Mouse (Mus musculus) heart, embryonic 13.5 days (tissue): Measurements from ENCODE around the gene Cnot1. TPM values are rescaled to one million over a fixed set of nuclear protein-coding genes. Genes with fewer than 3 reads are reported as not detected.
A peak's percentile ranks its signal among the peaks of the same experiment; 100 is the strongest.

Source experiments
- ATAC-seq: fragments of 200-750 bp; cut with Nextera tagmentation; 2 replicates; pipeline ENCODE4 v1.8.0; 2017; ENCODE audit warnings: moderate TSS enrichment; ENCODE audit not compliant: insufficient number of reproducible peaks, low FRiP score, low TSS enrichment; ENCODE audit errors: extremely low read depth
- H3K27ac ChIP-seq: fragments of 300-500 bp; sonication (generic); replicated peaks from 2 replicates; pipeline ENCODE4 v1.5.1; 2015; ENCODE audit warnings: moderate library complexity, mild to moderate bottlenecking, inconsistent platforms
- H3K27me3 ChIP-seq: fragments of 300-500 bp; sonication (generic); replicated peaks from 2 replicates; pipeline ENCODE4 v1.6.1; 2015; ENCODE audit warnings: mild to moderate bottlenecking, inconsistent platforms
- H3K36me3 ChIP-seq: fragments of 300-500 bp; sonication (generic); 2 replicates; pipeline ENCODE4 v1.6.1; 2015; ENCODE audit warnings: mild to moderate bottlenecking, inconsistent platforms
- H3K4me1 ChIP-seq: fragments of 300-500 bp; sonication (generic); 2 replicates; pipeline ENCODE4 v1.6.1; 2015; ENCODE audit warnings: inconsistent platforms
- H3K4me2 ChIP-seq: fragments of 300-500 bp; sonication (generic); 2 replicates; pipeline ENCODE4 v1.6.1; 2015; ENCODE audit warnings: inconsistent platforms, mild to moderate bottlenecking, moderate library complexity
- H3K4me3 ChIP-seq: fragments of 300-500 bp; sonication (generic); 2 replicates; pipeline ENCODE4 v1.5.1; 2015; ENCODE audit warnings: moderate library complexity, mild to moderate bottlenecking, inconsistent platforms
- H3K9ac ChIP-seq: fragments of 300-500 bp; sonication (generic); 2 replicates; pipeline ENCODE4 v1.6.1; 2015; ENCODE audit warnings: inconsistent platforms, mild to moderate bottlenecking, moderate library complexity
- H3K9me3 ChIP-seq: fragments of 300-500 bp; sonication (generic); 2 replicates; pipeline ENCODE4 v1.6.1; 2016; ENCODE audit warnings: inconsistent platforms
- WGBS: fragments of 180-500 bp; shearing (Covaris S2); methylation state at CpG from one replicate; pipeline ENCODE4 v1.1.7; 2015; ENCODE audit warnings: mixed read lengths; 5-methylcytosine and 5-hydroxymethylcytosine counted together
- polyA plus RNA-seq: library from polyadenylated mRNA; unstranded; fragments of >200 nt; fragmentation: Nextera tagmentation; extraction: Ambion mirVana; gene quantifications from 2 replicates; pipeline ENCODE4 v1.2.1, GENCODE M21; 2015

The Cnot1 gene
- polyA plus RNA-seq, 1 experiment from 2014 or later, result 47.4 TPM

- H3K27me3 ChIP-seq, result no peaks in the 10 kb centered on the region
- no peak overlapping the region for H3K4me3 ChIP-seq
- no peak overlapping the region for H3K4me2 ChIP-seq
- no peaks in the 10 kb centered on the region for H3K9me3 ChIP-seq
- H3K9ac ChIP-seq, result no peak overlapping the region
- no peak for ATAC-seq
- 64% methylated on average over 4 of the region's 4 CpGs for WGBS
- H3K4me1 ChIP-seq, result no peaks in the 10 kb centered on the region
- no peak overlapping the region for H3K27ac ChIP-seq
- H3K36me3 ChIP-seq, result peaks cover 97% of the 10 kb centered on the region
These were observed 79.6 kb downstream of the Cnot1 start for GRCm38 (mm10) chr8:95727625-95728024.

GRCm38 (mm10) chr8:95716546-95717335, 90.5 kb downstream of the Cnot1 start:
- Histone ChIP-seq H3K27ac (peak overlapping the region; percentile 73), H3K4me3 (peak overlapping the region; percentile 70), H3K27me3 (no peaks in the 10 kb centered on the region), H3K9me3 (no peaks in the 10 kb centered on the region), H3K4me2 (peak overlapping the region; percentile 88), H3K36me3 (peaks cover 72% of the 10 kb centered on the region), H3K4me1 (peaks cover 19% of the 10 kb centered on the region), H3K9ac (peak overlapping the region; percentile 86)
- WGBS, result 16% methylated on average over 21 of the region's 21 CpGs
- ATAC-seq, result no peak

GRCm38 (mm10) chr8:95715676-95716531, 91.4 kb downstream of the Cnot1 start, which contains the start of gene Setd6:
Gene Setd6 (plus strand): TSS chr8:95715881.
- peak within 1 kb of the TSS; percentile 86 for H3K9ac ChIP-seq
- no peaks in the 10 kb centered on the region for H3K9me3 ChIP-seq
- WGBS, result under 1% methylated on average over 79 of the region's 79 CpGs
- peak within 1 kb of the TSS; percentile 88 for H3K4me2 ChIP-seq
- H3K27me3 ChIP-seq, result no peaks in the 10 kb centered on the region
- peak within 1 kb of the TSS; percentile 70 for H3K4me3 ChIP-seq
- peaks cover 23% of the 10 kb centered on the region for H3K4me1 ChIP-seq
- peak; percentile 54; the same call in 1 of the 2 replicates for ATAC-seq
- peak within 1 kb of the TSS; percentile 73 for H3K27ac ChIP-seq
- peaks cover 72% of the 10 kb centered on the region for H3K36me3 ChIP-seq

- Histone ChIP-seq H3K36me3 (peaks cover 71% of the 10 kb centered on the region), H3K27me3 (no peaks in the 10 kb centered on the region), H3K4me3 (peak overlapping the region; percentile 70), H3K9ac (peak overlapping the region; percentile 86), H3K4me2 (peak overlapping the region; percentile 88), H3K4me1 (peaks cover 30% of the 10 kb centered on the region), H3K9me3 (no peaks in the 10 kb centered on the region), H3K27ac (peak overlapping the region; percentile 73; the same call in 1 of the 2 replicates)
- WGBS, result 70% methylated on average over 6 of the region's 6 CpGs
- ATAC-seq, result no peak
These were observed 92.3 kb downstream of the Cnot1 start for GRCm38 (mm10) chr8:95714837-95715413.

GRCm38 (mm10) chr8:95714367-95714766, 92.9 kb downstream of the Cnot1 start:
- no peak for ATAC-seq
- Histone ChIP-seq H3K4me1 (peaks cover 35% of the 10 kb centered on the region), H3K27me3 (no peaks in the 10 kb centered on the region), H3K27ac (no peak overlapping the region), H3K4me2 (no peak overlapping the region), H3K4me3 (no peak overlapping the region), H3K36me3 (peaks cover 71% of the 10 kb centered on the region), H3K9ac (no peak overlapping the region), H3K9me3 (no peaks in the 10 kb centered on the region)
- WGBS, result 83% methylated on average over 4 of the region's 4 CpGs

GRCm38 (mm10) chr8:95713100-95714010, 93.9 kb downstream of the Cnot1 start:
- Histone ChIP-seq H3K9me3 (no peaks in the 10 kb centered on the region), H3K4me3 (no peak overlapping the region), H3K27me3 (no peaks in the 10 kb centered on the region), H3K27ac (no peak overlapping the region), H3K9ac (no peak overlapping the region), H3K4me1 (peaks cover 35% of the 10 kb centered on the region), H3K4me2 (no peak overlapping the region), H3K36me3 (peaks cover 71% of the 10 kb centered on the region)
- ATAC-seq, result no peak
- WGBS, result 76% methylated on average over 19 of the region's 19 CpGs

- Histone ChIP-seq H3K4me3 (no peak overlapping the region), H3K9ac (no peak overlapping the region), H3K4me1 (peaks cover 35% of the 10 kb centered on the region), H3K4me2 (no peak overlapping the region), H3K27me3 (no peaks in the 10 kb centered on the region), H3K36me3 (peaks cover 71% of the 10 kb centered on the region), H3K27ac (no peak overlapping the region), H3K9me3 (no peaks in the 10 kb centered on the region)
- WGBS, result 82% methylated on average over 9 of the region's 9 CpGs
- ATAC-seq, result no peak
These were observed 94.9 kb downstream of the Cnot1 start for GRCm38 (mm10) chr8:95712395-95712794.

- H3K27ac ChIP-seq, result peak overlapping the region; percentile 41
- H3K27me3 ChIP-seq, result no peaks in the 10 kb centered on the region
- peaks cover 79% of the 10 kb centered on the region for H3K36me3 ChIP-seq
- 58% methylated on average over 3 of the region's 3 CpGs for WGBS
- no peaks in the 10 kb centered on the region for H3K9me3 ChIP-seq
- ATAC-seq, result no peak
- H3K4me2 ChIP-seq, result no peak overlapping the region
- peaks cover 22% of the 10 kb centered on the region for H3K4me1 ChIP-seq
- no peak overlapping the region for H3K4me3 ChIP-seq
- no peak overlapping the region for H3K9ac ChIP-seq
These were observed 96.2 kb downstream of the Cnot1 start for GRCm38 (mm10) chr8:95711029-95711428.

- 74% methylated on average over 7 of the region's 7 CpGs for WGBS
- ATAC-seq, result no peak
- Histone ChIP-seq H3K27ac (no peak overlapping the region), H3K27me3 (no peaks in the 10 kb centered on the region), H3K4me3 (no peak overlapping the region), H3K36me3 (peaks cover 91% of the 10 kb centered on the region), H3K9ac (peak overlapping the region; percentile 53; the same call in 1 of the 2 replicates), H3K4me1 (peaks cover 28% of the 10 kb centered on the region), H3K9me3 (no peaks in the 10 kb centered on the region), H3K4me2 (no peak overlapping the region)
These were observed 97.7 kb downstream of the Cnot1 start for GRCm38 (mm10) chr8:95709579-95709978.

- Histone ChIP-seq H3K36me3 (peaks cover 47% of the 10 kb centered on the region), H3K9ac (peak overlapping the region; percentile 94), H3K4me3 (peak overlapping the region; percentile 84), H3K27ac (peak overlapping the region; percentile 90), H3K27me3 (peaks cover 19% of the 10 kb centered on the region; the same call in 1 of the 2 replicates), H3K9me3 (no peaks in the 10 kb centered on the region), H3K4me1 (peaks cover 35% of the 10 kb centered on the region), H3K4me2 (peak overlapping the region; percentile 90)
- WGBS, result 83% methylated on average over 3 of the region's 3 CpGs
- ATAC-seq, result no peak
These were observed 102.7 kb downstream of the Cnot1 start for GRCm38 (mm10) chr8:95704538-95704937.
